Mouse (Mus musculus): ENCODE results near the gene Gabarapl2. TPM values are rescaled to one million over a fixed set of nuclear protein-coding genes. Genes with fewer than 3 reads are reported as not detected.

Gene Gabarapl2
- polyA plus RNA-seq, 1 experiment from 2014 or later, result 479 TPM

DNA sequence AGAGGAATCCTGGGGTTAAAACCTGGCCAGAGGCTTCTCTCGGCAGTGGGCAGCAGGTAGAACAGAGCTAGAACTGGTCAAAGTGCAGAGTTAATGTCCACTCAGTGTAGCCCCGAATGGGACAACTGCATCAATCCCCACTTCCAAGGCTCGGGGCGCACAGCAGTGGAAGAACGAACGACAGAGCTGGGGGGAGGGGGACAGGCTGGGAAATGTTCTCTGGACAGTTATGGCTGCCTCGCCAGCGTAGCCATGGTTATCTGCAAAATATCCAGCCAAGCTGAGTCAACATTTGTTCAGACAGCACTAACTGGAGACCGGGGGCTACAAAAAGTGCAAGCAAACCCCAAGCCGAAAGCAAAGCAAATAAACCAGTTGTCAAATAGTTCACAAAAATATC, 37.6 kb downstream of the Gabarapl2 start:
- H3K36me3 ChIP-seq, result peaks cover 22% of the 10 kb centered on the region
- no peak for ATAC-seq (ENCODE audit: low FRiP score)
- 75% methylated on average over 10 of the region's 10 CpGs for WGBS
- H3K27me3 ChIP-seq (replicated peaks), result no peaks in the 10 kb centered on the region
- no peak overlapping the region for H3K4me3 ChIP-seq (replicated peaks)
- H3K27ac ChIP-seq (replicated peaks), result no peak overlapping the region
- no peak overlapping the region for H3K4me2 ChIP-seq
- no peaks in the 10 kb centered on the region; the same call in 1 of the 2 replicates for H3K4me1 ChIP-seq
- no peaks in the 10 kb centered on the region for H3K9me3 ChIP-seq (replicated peaks)
- H3K9ac ChIP-seq (replicated peaks), result no peak overlapping the region

DNA sequence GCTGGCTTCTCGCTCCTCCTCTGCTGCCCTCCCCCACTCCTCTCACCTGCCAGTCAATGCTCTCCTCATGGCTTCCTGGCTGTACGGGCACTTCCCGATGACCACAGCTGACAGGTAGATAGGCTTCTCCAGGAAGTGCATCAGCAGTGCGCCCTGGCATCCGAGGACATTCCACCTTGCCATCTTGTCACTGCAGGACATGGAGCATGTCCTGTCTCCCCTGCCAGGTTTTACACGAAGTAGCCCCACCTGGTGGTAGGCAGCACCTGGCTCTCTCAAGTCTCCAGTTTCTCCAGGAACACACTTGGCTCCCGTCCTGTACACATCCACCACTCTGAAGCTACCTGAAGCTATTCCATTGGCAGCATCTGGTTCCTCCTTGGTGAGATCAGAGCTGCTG, 41.6 kb downstream of the Gabarapl2 start:
- 78% methylated on average over 7 of the region's 7 CpGs for WGBS
- Histone ChIP-seq H3K9ac (replicated peaks) (no peak overlapping the region), H3K36me3 (peaks cover 34% of the 10 kb centered on the region), H3K4me2 (no peak overlapping the region), H3K4me3 (replicated peaks) (no peak overlapping the region), H3K9me3 (replicated peaks) (no peaks in the 10 kb centered on the region), H3K4me1 (no peaks in the 10 kb centered on the region; the same call in 1 of the 2 replicates), H3K27ac (replicated peaks) (no peak overlapping the region), H3K27me3 (replicated peaks) (no peaks in the 10 kb centered on the region)
- no peak for ATAC-seq (ENCODE audit: low FRiP score)

DNA sequence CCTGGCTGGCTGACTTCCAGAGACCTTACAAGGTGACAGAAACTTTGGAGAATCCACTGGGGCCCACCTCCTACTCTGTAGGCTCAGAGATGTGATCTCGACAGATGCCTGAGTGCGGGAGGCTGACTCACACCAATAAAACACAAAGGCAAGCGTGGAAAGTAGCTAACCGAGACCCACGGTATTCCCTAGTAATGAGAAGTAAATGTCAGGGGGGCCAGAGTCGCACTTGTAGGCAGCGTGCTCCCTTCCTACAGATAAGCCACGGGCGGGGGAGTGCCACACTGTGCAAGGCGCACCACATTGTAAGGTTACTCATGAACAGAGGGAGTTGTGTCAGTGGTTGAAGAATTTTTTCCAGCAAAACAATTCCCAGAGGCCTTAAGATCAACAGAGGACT, 44.0 kb downstream of the Gabarapl2 start:
- Histone ChIP-seq H3K27me3 (replicated peaks) (no peaks in the 10 kb centered on the region), H3K4me2 (no peak overlapping the region), H3K4me1 (no peaks in the 10 kb centered on the region), H3K36me3 (peaks cover 49% of the 10 kb centered on the region), H3K9me3 (replicated peaks) (no peaks in the 10 kb centered on the region), H3K4me3 (replicated peaks) (no peak overlapping the region), H3K9ac (replicated peaks) (no peak overlapping the region), H3K27ac (replicated peaks) (no peak overlapping the region; the same call in 1 of the 2 replicates)
- ATAC-seq (ENCODE audit: low FRiP score), result no peak
- 89% methylated on average over 10 of the region's 10 CpGs for WGBS

DNA sequence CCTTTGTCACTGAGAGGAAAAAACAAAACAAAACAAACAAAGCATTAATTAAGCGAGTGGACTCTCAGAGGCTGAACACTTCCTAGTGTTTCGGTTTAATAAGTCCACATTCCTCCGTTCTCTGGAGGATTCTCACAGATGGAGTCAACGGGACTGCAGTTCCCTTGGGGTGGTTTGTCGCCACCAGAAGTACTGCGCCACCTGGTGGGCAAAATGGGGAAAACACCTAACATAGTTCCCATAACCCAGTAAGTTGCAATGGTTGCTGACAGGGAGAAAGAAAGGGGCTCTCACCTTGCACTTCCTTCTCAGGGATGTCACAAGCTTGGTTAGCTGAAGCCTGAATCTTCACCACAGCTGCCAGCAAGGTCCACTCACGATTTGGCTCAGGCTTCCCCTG, 49.4 kb downstream of the Gabarapl2 start:
- Histone ChIP-seq H3K9ac (replicated peaks) (no peak overlapping the region), H3K4me2 (no peak overlapping the region), H3K9me3 (replicated peaks) (no peaks in the 10 kb centered on the region), H3K4me1 (peaks cover 10% of the 10 kb centered on the region), H3K27me3 (replicated peaks) (no peaks in the 10 kb centered on the region), H3K4me3 (replicated peaks) (no peak overlapping the region), H3K27ac (replicated peaks) (no peak overlapping the region), H3K36me3 (peaks cover 56% of the 10 kb centered on the region)
- 11% methylated on average over 7 of the region's 7 CpGs for WGBS
- ATAC-seq (ENCODE audit: low FRiP score), result no peak

DNA sequence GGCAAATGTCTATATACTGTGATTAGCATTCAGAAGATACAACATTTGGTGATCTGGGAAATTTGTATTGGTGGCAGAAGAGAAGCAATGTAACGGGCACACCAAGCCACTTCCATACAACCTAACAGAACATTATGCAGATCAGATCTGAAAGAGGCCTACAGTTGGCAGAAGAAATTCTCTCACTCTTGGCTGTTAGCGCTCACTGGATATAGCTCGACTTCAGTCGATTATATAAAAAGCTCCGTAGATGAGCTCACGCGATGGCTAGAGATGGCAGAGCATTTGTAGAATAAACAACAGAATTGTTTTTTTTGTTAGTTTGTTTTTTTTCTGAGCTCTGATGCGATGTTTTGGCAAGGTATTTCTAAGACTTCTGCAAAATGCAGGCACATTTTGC, 50.8 kb downstream of the Gabarapl2 start:
- Histone ChIP-seq H3K36me3 (peaks cover 58% of the 10 kb centered on the region), H3K9ac (replicated peaks) (peak overlapping the region; percentile 92), H3K27me3 (replicated peaks) (no peaks in the 10 kb centered on the region), H3K4me2 (peak overlapping the region; percentile 69), H3K27ac (replicated peaks) (no peak overlapping the region), H3K9me3 (replicated peaks) (no peaks in the 10 kb centered on the region), H3K4me1 (peaks cover 10% of the 10 kb centered on the region), H3K4me3 (replicated peaks) (peak overlapping the region; percentile 84)
- WGBS, result 65% methylated on average over 8 of the region's 8 CpGs
- no peak for ATAC-seq (ENCODE audit: low FRiP score)

DNA sequence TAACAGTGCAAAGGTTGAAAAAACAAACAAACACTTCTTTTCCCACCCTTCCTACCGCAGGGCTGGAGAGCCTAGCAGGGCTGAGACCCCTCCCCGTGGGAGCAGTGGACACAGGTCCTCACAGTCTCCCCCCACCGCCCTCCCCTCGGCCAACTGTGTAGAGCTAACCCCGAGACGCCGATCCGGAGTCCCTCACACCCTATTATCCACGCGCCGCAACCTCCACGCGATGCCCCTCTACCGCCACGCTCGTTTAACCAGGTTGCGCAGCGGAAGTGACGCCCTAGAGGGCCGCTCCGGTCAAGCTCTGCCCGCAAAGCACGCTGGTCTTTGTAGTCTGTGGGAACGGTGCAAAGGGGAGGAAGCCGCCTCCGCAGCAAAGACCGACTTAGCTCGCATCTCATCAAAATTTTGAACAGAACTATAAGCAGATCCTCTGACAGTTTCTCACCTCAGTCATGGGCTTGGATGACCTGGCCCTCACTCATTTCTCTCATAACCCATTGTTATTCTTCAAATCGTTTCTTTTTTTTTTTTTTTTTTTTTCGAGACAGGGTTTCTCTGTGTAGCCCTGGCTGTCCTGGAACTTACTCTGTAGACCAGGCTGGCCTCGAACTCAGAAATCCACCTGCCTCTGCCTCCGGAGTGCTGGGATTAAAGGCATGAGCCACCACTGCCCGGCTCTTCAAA, 51.7 kb downstream of the Gabarapl2 start, which contains the start of gene Adat1:
Gene Adat1, minus strand, starts transcription at position 290 of the 690 bp plus-strand sequence.
- Histone ChIP-seq H3K9ac (replicated peaks) (peak within 1 kb of the TSS; percentile 92), H3K4me1 (peaks cover 10% of the 10 kb centered on the region), H3K4me3 (replicated peaks) (peak within 1 kb of the TSS; percentile 84), H3K4me2 (peak within 1 kb of the TSS; percentile 69), H3K27ac (replicated peaks) (peak within 1 kb of the TSS; percentile 64), H3K27me3 (replicated peaks) (no peaks in the 10 kb centered on the region), H3K9me3 (replicated peaks) (no peaks in the 10 kb centered on the region), H3K36me3 (peaks cover 61% of the 10 kb centered on the region)
- ATAC-seq (ENCODE audit: low FRiP score), result peak; percentile 98
- 6% methylated on average over 33 of the region's 33 CpGs for WGBS

DNA sequence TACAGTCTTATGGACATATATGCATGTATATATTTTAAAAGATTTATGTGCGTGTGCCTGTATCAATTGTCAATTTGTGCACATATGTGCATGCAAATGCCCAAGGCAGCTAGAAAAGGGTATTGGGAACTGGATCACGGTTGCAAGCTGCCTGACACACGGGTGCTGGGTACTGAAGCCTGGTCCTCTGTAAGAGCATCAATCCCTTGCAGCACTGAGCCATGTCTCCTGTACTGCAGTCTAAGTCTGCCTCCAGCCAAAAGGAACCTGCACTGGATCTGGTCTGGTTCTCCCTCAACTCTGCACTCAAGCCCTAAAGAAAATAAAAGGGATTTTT, 52.2 kb downstream of the Gabarapl2 start:
- Histone ChIP-seq H3K4me3 (replicated peaks) (peak overlapping the region; percentile 84), H3K27me3 (replicated peaks) (no peaks in the 10 kb centered on the region), H3K27ac (replicated peaks) (no peak overlapping the region), H3K4me1 (peaks cover 10% of the 10 kb centered on the region), H3K36me3 (peaks cover 62% of the 10 kb centered on the region), H3K4me2 (peak overlapping the region; percentile 69), H3K9ac (replicated peaks) (0 out of 2 replicates have a peak overlapping the region, but pooled peaks have one; percentile 92), H3K9me3 (replicated peaks) (no peaks in the 10 kb centered on the region)
- ATAC-seq (ENCODE audit: low FRiP score), result no peak
- 73% methylated on average over 3 of the region's 3 CpGs for WGBS

Other genes with a start within 250 kb of the Gabarapl2 start
- 25.6 TPM in 1 of 2 replicates, not detected in the other for gene Ctrb1, start 249.7 kb upstream of the Gabarapl2 start, polyA plus RNA-seq (2015; fragmentation: Nextera tagmentation; extraction: Ambion mirVana)
- gene Bcar1, start 196.9 kb upstream of the Gabarapl2 start, polyA plus RNA-seq (2015; fragmentation: Nextera tagmentation; extraction: Ambion mirVana), result 41.5 and 42.8 TPM in 2 replicates
- gene Cfdp1, start 86.4 kb upstream of the Gabarapl2 start, polyA plus RNA-seq (2015; fragmentation: Nextera tagmentation; extraction: Ambion mirVana), result 194 and 201 TPM in 2 replicates
- gene Tmem170, start 64.0 kb upstream of the Gabarapl2 start, polyA plus RNA-seq (2015; fragmentation: Nextera tagmentation; extraction: Ambion mirVana), result 3.9 and 4.8 TPM in 2 replicates
- gene Chst5, start 30.3 kb upstream of the Gabarapl2 start, polyA plus RNA-seq (2015; fragmentation: Nextera tagmentation; extraction: Ambion mirVana), result 3.4 and 3.5 TPM in 2 replicates
- 15.9 and 17.3 TPM in 2 replicates for gene Tmem231, start 6.8 kb upstream of the Gabarapl2 start, polyA plus RNA-seq (2015; fragmentation: Nextera tagmentation; extraction: Ambion mirVana)
- 8.5 and 9.4 TPM in 2 replicates for gene Adat1, start 51.6 kb downstream of the Gabarapl2 start, polyA plus RNA-seq (2015; fragmentation: Nextera tagmentation; extraction: Ambion mirVana)
- 166 and 186 TPM in 2 replicates for gene Kars, start 70.6 kb downstream of the Gabarapl2 start, polyA plus RNA-seq (2015; fragmentation: Nextera tagmentation; extraction: Ambion mirVana)
- gene Terf2ip, start 70.7 kb downstream of the Gabarapl2 start, polyA plus RNA-seq (2015; fragmentation: Nextera tagmentation; extraction: Ambion mirVana), result 61.3 and 64.9 TPM in 2 replicates
- 0.45 and 0.52 TPM in 2 replicates for gene Gm6793, start 74.3 kb downstream of the Gabarapl2 start, polyA plus RNA-seq (2015; fragmentation: Nextera tagmentation; extraction: Ambion mirVana)

Data from neural tube, embryonic 15.5 days (tissue).